In the genomic region with DNA sequence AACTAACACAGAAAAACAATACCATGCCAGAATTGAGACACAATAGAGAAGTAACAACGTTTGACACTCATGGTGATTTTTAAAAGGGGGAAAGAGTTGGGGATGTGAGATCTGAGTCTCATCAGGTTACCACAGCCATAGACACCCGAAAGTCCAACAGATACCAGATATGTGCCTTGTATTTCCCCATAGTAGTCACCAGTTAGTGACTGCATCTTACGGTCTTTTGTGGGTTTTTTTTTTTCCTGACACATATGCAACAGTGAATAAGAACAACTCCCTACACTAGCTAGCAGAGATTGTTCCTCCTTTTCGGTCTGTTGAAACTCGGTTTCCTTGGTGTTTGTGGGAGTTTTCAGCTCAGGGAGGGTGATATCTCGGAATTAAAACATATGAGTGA, we compare ENCODE assay signal across 19 mouse cellular contexts.
"Had no signal": no experiment of that assay in that cellular context is flagged by ENCODE, and none has a peak within 500 bp of the region (broad histone marks: within the 10 kb centered on the region; RNA-seq: fewer than 3 reads in every experiment).

No protein-coding gene starts in this region.

- H3K9ac ChIP-seq: lung, embryonic 14.5 days; midbrain, embryonic 13.5 days; midbrain, embryonic 15.5 days; neural tube, embryonic 13.5 days; neural tube, embryonic 15.5 days had no signal

- H3K9me3 ChIP-seq: megakaryocyte, embryonic 14.5 days; midbrain, embryonic 13.5 days; midbrain, embryonic 15.5 days; neural tube, embryonic 13.5 days; neural tube, embryonic 15.5 days had no signal

- H3K4me3 ChIP-seq: megakaryocyte, embryonic 14.5 days; midbrain, embryonic 13.5 days; midbrain, embryonic 15.5 days; myocyte; neural tube, embryonic 13.5 days; neural tube, embryonic 15.5 days had no signal

- H3K4me2 ChIP-seq: lung, embryonic 14.5 days; midbrain, embryonic 11.5 days; midbrain, embryonic 13.5 days; midbrain, embryonic 15.5 days; neural tube, embryonic 13.5 days; neural tube, embryonic 15.5 days had no signal

- H3K4me1 ChIP-seq: megakaryocyte, embryonic 14.5 days; midbrain, embryonic 13.5 days; midbrain, embryonic 15.5 days; neural tube, embryonic 13.5 days; neural tube, embryonic 15.5 days had no signal

- H3K27me3 ChIP-seq: midbrain, embryonic 13.5 days; midbrain, embryonic 15.5 days; neural tube, embryonic 13.5 days; neural tube, embryonic 15.5 days had no signal

- H3K27ac ChIP-seq: midbrain, embryonic 13.5 days; midbrain, embryonic 15.5 days; neural tube, embryonic 13.5 days; neural tube, embryonic 15.5 days had no signal

- ATAC-seq: midbrain, embryonic 13.5 days; midbrain, embryonic 15.5 days had no signal

- H3K36me3 ChIP-seq: midbrain, embryonic 13.5 days; midbrain, embryonic 15.5 days; neural tube, embryonic 13.5 days; neural tube, embryonic 15.5 days had no signal

- DNase-seq: lung, adult 18-20 months; lung, embryonic 14.5 days; lung, postnatal 10 days; lung, postnatal 4 days; retina, postnatal 1 day; right cerebral cortex, adult 18-20 months; right cerebral cortex, postnatal 25 days; right cerebral cortex, postnatal 4 days; spleen, adult 18-20 months; thymus, adult 18-20 months; thymus, postnatal 25 days; thymus, postnatal 4 days had no signal
